Mouse (Mus musculus) MEL (cell line): ENCODE results near the gene Xpo6.

Experiments used
- CHD2 ChIP-seq: IDR thresholded peaks from 2 replicates; pipeline ENCODE4 v1.6.1; 2011; ENCODE audit warnings: low read length, improper control_type of control experiment
- CTCF ChIP-seq, 3 experiments: IDR thresholded peaks in 2 of 3; conservative IDR thresholded peaks in 1 of 3; 2 replicates each; pipeline ENCODE4 v1.5.1; 2011 to 2012; ENCODE audit warnings: low read length in 3 of 3, low read depth in 2 of 3, mild to moderate bottlenecking in 2 of 3, improper control_type of control experiment in 1 of 3, inconsistent platforms in 1 of 3, mixed read lengths in 1 of 3, moderate library complexity in 1 of 3; ENCODE audit not compliant: control insufficient read depth in 1 of 3, insufficient read depth in 1 of 3, poor library complexity in 1 of 3, severe bottlenecking in 1 of 3
- EP300 ChIP-seq, 2 experiments: IDR thresholded peaks; 2 replicates each; pipeline ENCODE4 v1.6.1; 2011; ENCODE audit warnings: improper control_type of control experiment in 2 of 2, low read length in 2 of 2, low read depth in 1 of 2, mild to moderate bottlenecking in 1 of 2
- GABPA ChIP-seq: IDR thresholded peaks from 2 replicates; pipeline ENCODE4 v1.6.1; 2012; ENCODE audit warnings: low read depth, mild to moderate bottlenecking, inconsistent platforms, low read length, improper control_type of control experiment, moderate library complexity
- GATA1 ChIP-seq: IDR thresholded peaks from 2 replicates; pipeline ENCODE4 v1.6.1; 2011; ENCODE audit warnings: low read depth, low read length, improper control_type of control experiment
- KAT2A ChIP-seq: conservative IDR thresholded peaks from 2 replicates; pipeline ENCODE4 v1.6.1; 2012; ENCODE audit warnings: low read depth, low read length, improper control_type of control experiment, inconsistent platforms
- MAX ChIP-seq: IDR thresholded peaks from 2 replicates; pipeline ENCODE4 v1.6.1; 2011; ENCODE audit warnings: low read length, improper control_type of control experiment
- NRF1 ChIP-seq: IDR thresholded peaks from 2 replicates; pipeline ENCODE4 v1.6.1; 2014; ENCODE audit warnings: low read depth, mild to moderate bottlenecking, inconsistent platforms, low read length, improper control_type of control experiment, moderate library complexity; ENCODE audit not compliant: poor library complexity, insufficient read depth, severe bottlenecking
- POLR2A ChIP-seq, 2 experiments: IDR thresholded peaks; 2 replicates each; pipeline ENCODE4 v1.6.1; 2011 to 2012; ENCODE audit warnings: low read length in 2 of 2, mild to moderate bottlenecking in 2 of 2, control low read depth in 1 of 2, improper control_type of control experiment in 1 of 2, low read depth in 1 of 2, moderate library complexity in 1 of 2; ENCODE audit not compliant: control insufficient read depth in 1 of 2, insufficient read depth in 1 of 2, poor library complexity in 1 of 2
- POLR2AphosphoS2 ChIP-seq: IDR thresholded peaks from 2 replicates; pipeline ENCODE4 v1.6.1; 2011; ENCODE audit warnings: low read length, improper control_type of control experiment
- POLR2AphosphoS5 ChIP-seq: IDR thresholded peaks from 2 replicates; pipeline ENCODE4 v1.6.1; 2012; ENCODE audit warnings: low read depth, borderline replicate concordance, mild to moderate bottlenecking, inconsistent platforms, low read length, moderate library complexity, mixed read lengths
- USF1 ChIP-seq: IDR thresholded peaks from 2 replicates; pipeline ENCODE4 v1.6.1; 2014; ENCODE audit warnings: low read depth, mild to moderate bottlenecking, inconsistent platforms, low read length, improper control_type of control experiment, moderate library complexity
- ZKSCAN1 ChIP-seq: IDR thresholded peaks from 2 replicates; pipeline ENCODE4 v1.6.1; 2012; ENCODE audit warnings: low read depth, mild to moderate bottlenecking, inconsistent platforms, low read length, improper control_type of control experiment, moderate library complexity
- ZNF384 ChIP-seq: IDR thresholded peaks from 2 replicates; pipeline ENCODE4 v1.6.1; 2012; ENCODE audit warnings: low read depth, mild to moderate bottlenecking, inconsistent platforms, low read length, improper control_type of control experiment

- TF ChIP-seq ZNF384 = no peak
- TF ChIP-seq GATA1 = no peak
- TF ChIP-seq POLR2AphosphoS5 = no peak
- no peak for TF ChIP-seq NRF1
- no peak for TF ChIP-seq POLR2A (IDR thresholded peaks at IDR 0.05; ENCODE audit: control insufficient read depth in 1 of 2, insufficient read depth in 1 of 2, low read depth in 1 of 2, low read length in 2 of 2, poor library complexity in 1 of 2)
- TF ChIP-seq CTCF (IDR thresholded peaks at IDR 0.05 in 2 of 3, conservative IDR thresholded peaks at IDR 0.05 in 1 of 3; ENCODE audit: control insufficient read depth in 1 of 3, insufficient read depth in 1 of 3, low read depth in 2 of 3, low read length in 3 of 3, poor library complexity in 1 of 3, severe bottlenecking in 1 of 3) = peak; percentile 26 to 64 (median 56); a peak in 5 of 6 replicates
- TF ChIP-seq MAX = no peak
- no peak for TF ChIP-seq EP300 (IDR thresholded peaks at IDR 0.05; ENCODE audit: low read depth in 1 of 2, low read length in 2 of 2)
- no peak for TF ChIP-seq ZKSCAN1
- TF ChIP-seq USF1 = no peak
- TF ChIP-seq KAT2A = no peak
- no peak for TF ChIP-seq GABPA
- TF ChIP-seq CHD2 = no peak
- TF ChIP-seq POLR2AphosphoS2 = no peak
These were observed 130.0 kb downstream of the Xpo6 start for GRCm38 (mm10) chr7:126070321-126070720.
